ENCODE assay signal across 8 mouse cellular contexts in genomic region chr4:34336971-34337797, GRCm38 (mm10).
DNase-seq lines count a peak whose midpoint lies in the region.

No protein-coding gene starts in this region.

- no peak overlapping the region for H3K4me3 ChIP-seq in heart, embryonic 10.5 days

- H3K27ac ChIP-seq in heart, embryonic 10.5 days, result peak overlapping the region; percentile 47; the same call in 1 of the 2 replicates

- H3K27me3 ChIP-seq in heart, embryonic 10.5 days (ENCODE audit: insufficient read depth, poor library complexity, severe bottlenecking), result no peaks in the 10 kb centered on the region

- DNase-seq in heart, embryonic 10.5 days (ENCODE audit: low spot score), result no peak
- DNase-seq in heart, postnatal 25 days (ENCODE audit: low spot score), result no peak
- peak; percentile 41 for DNase-seq in testis, postnatal 10 days (ENCODE audit: low spot score)
- no peak for DNase-seq in testis, postnatal 14 days (ENCODE audit: low spot score)
- DNase-seq in layer of hippocampus, adult 8-10 months (ENCODE audit: low spot score in 2 of 2), result peak; percentile 21 to 31
- DNase-seq in right cerebral cortex, postnatal 14 days, result peak; percentile 63
- no peak for DNase-seq in gastrocnemius, postnatal 25 days
- DNase-seq in embryo, embryonic 9.5 days (ENCODE audit: extremely low spot score), result no peak

- peaks cover 8% of the 10 kb centered on the region for H3K4me1 ChIP-seq in heart, embryonic 10.5 days

- intact Hi-C loops in heart, postnatal 25 days (cut with DNase I), result no loop called here

- H3K36me3 ChIP-seq in heart, embryonic 10.5 days, result no peaks in the 10 kb centered on the region

- no peaks in the 10 kb centered on the region for H3K9me3 ChIP-seq in heart, embryonic 10.5 days

- WGBS in heart, embryonic 10.5 days, result 37% methylated on average over 14 of the region's 14 CpGs

Comparison
In these comparisons a context has a peak if more than half of its experiments do, and no peak if none do; other contexts are left out.
1. DNase-seq: peak in testis, postnatal 10 days (single experiment), layer of hippocampus, adult 8-10 months (2 of 2) and right cerebral cortex, postnatal 14 days (single experiment); none in heart, embryonic 10.5 days (single experiment), heart, postnatal 25 days (single experiment), testis, postnatal 14 days (single experiment), gastrocnemius, postnatal 25 days (single experiment) and embryo, embryonic 9.5 days (single experiment).